ENCODE assay signal across 12 mouse cellular contexts in the genomic region with DNA sequence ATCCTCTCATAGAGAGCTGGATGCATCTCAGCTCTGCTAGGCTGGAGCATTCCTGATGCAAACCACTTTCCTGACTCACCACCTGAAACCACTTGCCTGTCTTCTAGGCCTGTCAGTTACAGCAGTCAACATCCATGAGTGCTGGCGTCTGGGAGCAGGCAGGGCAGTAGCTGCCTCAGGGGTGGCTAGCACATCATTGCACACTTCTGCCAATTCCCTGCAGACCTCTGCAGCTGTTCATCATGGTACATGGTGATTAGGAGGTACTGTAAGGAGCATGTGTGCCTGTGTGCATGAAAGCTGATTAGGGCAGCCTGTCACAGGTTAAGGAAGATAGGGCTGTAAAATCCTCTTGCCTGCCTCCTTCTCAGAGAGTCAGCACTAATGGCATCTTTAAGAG.
DNase-seq lines count a peak whose midpoint lies in the region; ATAC-seq and TF ChIP-seq lines count a peak whose summit lies in the region.
"Had no signal": no experiment of that assay in that cellular context is flagged by ENCODE, and none has a peak within 500 bp of the region (broad histone marks: within the 10 kb centered on the region; RNA-seq: fewer than 3 reads in every experiment).

No protein-coding gene starts in this region.

- peaks cover 5 to 14% of the 10 kb centered on the region in 2 experiments for H3K36me3 ChIP-seq in MEL (ENCODE audit: control insufficient read depth in 1 of 2, insufficient read depth in 2 of 2, low read length in 2 of 2)
- no peaks in the 10 kb centered on the region for H3K36me3 ChIP-seq in hindbrain, postnatal 0 days (ENCODE audit: insufficient read depth, low read length)
- no peaks in the 10 kb centered on the region for H3K36me3 ChIP-seq in midbrain, embryonic 12.5 days

- no peak for TF ChIP-seq CTCF in MEL (IDR thresholded peaks at IDR 0.05 in 2 of 3, conservative IDR thresholded peaks at IDR 0.05 in 1 of 3; ENCODE audit: control insufficient read depth in 1 of 3, insufficient read depth in 1 of 3, low read depth in 2 of 3, low read length in 3 of 3, poor library complexity in 1 of 3, severe bottlenecking in 1 of 3)
- no peak for TF ChIP-seq CTCF in hindbrain, postnatal 0 days (IDR thresholded peaks at IDR 0.05; ENCODE audit: low read depth)

- H3K9me3 ChIP-seq in MEL (replicated peaks; ENCODE audit: insufficient read depth, low read length), result no peaks in the 10 kb centered on the region
- no peaks in the 10 kb centered on the region for H3K9me3 ChIP-seq in hindbrain, postnatal 0 days (ENCODE audit: low read length)
- H3K9me3 ChIP-seq in midbrain, embryonic 12.5 days, result no peaks in the 10 kb centered on the region
- H3K9me3 ChIP-seq: limb, embryonic 13.5 days had no signal

- H3K4me1 ChIP-seq in MEL (ENCODE audit: control insufficient read depth in 1 of 2, insufficient read depth in 2 of 2, low read length in 2 of 2), result 0 out of 4 replicates have a peak, but pooled peaks cover 0 to 4% of the 10 kb centered on the region in 2 experiments
- H3K4me1 ChIP-seq in hindbrain, postnatal 0 days (ENCODE audit: insufficient read depth, low read length), result peaks cover 10% of the 10 kb centered on the region; the same call in 1 of the 2 replicates
- H3K4me1 ChIP-seq in midbrain, embryonic 12.5 days, result peaks cover 39% of the 10 kb centered on the region

- no peaks in the 10 kb centered on the region for H3K79me2 ChIP-seq in MEL (ENCODE audit: control insufficient read depth, insufficient read depth, low read length, poor library complexity)

- H3K27ac ChIP-seq in MEL (ENCODE audit: control insufficient read depth, low read depth, low read length), result no peak overlapping the region
- H3K27ac ChIP-seq in hindbrain, postnatal 0 days, result no peak overlapping the region
- H3K27ac ChIP-seq in midbrain, embryonic 12.5 days (replicated peaks), result peak overlapping the region; percentile 52
- H3K27ac ChIP-seq: limb, embryonic 13.5 days had no signal

- TF ChIP-seq EP300 in MEL (IDR thresholded peaks at IDR 0.05; ENCODE audit: low read depth in 1 of 2, low read length in 2 of 2), result no peak

- DNase-seq in MEL (ENCODE audit: low read depth, low spot score), result no peak
- peak; percentile 65 for DNase-seq in c-Kit-positive CD71-positive TER-119-positive erythroid progenitor cells, embryonic 14.5 days (ENCODE audit: low spot score)
- DNase-seq in hindbrain, postnatal 0 days (ENCODE audit: low spot score), result no peak
- no peak for DNase-seq in layer of hippocampus, postnatal 10 days (ENCODE audit: low spot score in 2 of 2)
- DNase-seq in embryo, embryonic 9.5 days (ENCODE audit: extremely low spot score), result no peak
- DNase-seq in gastrocnemius, postnatal 10 days, result no peak
- DNase-seq in heart, postnatal 25 days (ENCODE audit: low spot score), result no peak
- DNase-seq: adrenal gland, postnatal 14 days; embryo, embryonic 11 days; kidney, postnatal 14 days had no signal

- no peaks in the 10 kb centered on the region for H3K27me3 ChIP-seq in MEL (ENCODE audit: control insufficient read depth in 1 of 2, insufficient read depth in 2 of 2, low read length in 2 of 2)
- no peaks in the 10 kb centered on the region for H3K27me3 ChIP-seq in hindbrain, postnatal 0 days (ENCODE audit: insufficient read depth, low read length)
- no peaks in the 10 kb centered on the region for H3K27me3 ChIP-seq in midbrain, embryonic 12.5 days
- H3K27me3 ChIP-seq: limb, embryonic 13.5 days had no signal

- TF ChIP-seq POLR2A in MEL (IDR thresholded peaks at IDR 0.05; ENCODE audit: control insufficient read depth in 1 of 2, insufficient read depth in 1 of 2, low read depth in 1 of 2, low read length in 2 of 2, poor library complexity in 1 of 2), result no peak

- 47% methylated on average over 1 of the region's 1 CpGs for WGBS in hindbrain, postnatal 0 days
- WGBS in midbrain, embryonic 12.5 days, result 53% methylated on average over 1 of the region's 1 CpGs

- intact Hi-C loops in heart, postnatal 25 days (cut with DNase I), result no loop called here

- no peak overlapping the region for H3K4me3 ChIP-seq in MEL (ENCODE audit: control insufficient read depth in 1 of 2, insufficient read depth in 1 of 2, low read depth in 2 of 2, low read length in 2 of 2)
- no peak overlapping the region for H3K4me3 ChIP-seq in hindbrain, postnatal 0 days (ENCODE audit: low read length)
- no peak overlapping the region for H3K4me3 ChIP-seq in midbrain, embryonic 12.5 days
- H3K4me3 ChIP-seq: limb, embryonic 13.5 days had no signal

- TF ChIP-seq RAD21 in MEL (IDR thresholded peaks at IDR 0.05; ENCODE audit: low read depth, low read length), result no peak

- no peak overlapping the region for H3K4me2 ChIP-seq in hindbrain, postnatal 0 days (ENCODE audit: low read depth, low read length)
- H3K4me2 ChIP-seq in midbrain, embryonic 12.5 days (replicated peaks), result no peak overlapping the region
- H3K4me2 ChIP-seq: limb, embryonic 13.5 days had no signal

- no peak overlapping the region for H3K9ac ChIP-seq in MEL (ENCODE audit: control insufficient read depth, low read depth, low read length, poor library complexity, severe bottlenecking)
- no peak overlapping the region for H3K9ac ChIP-seq in hindbrain, postnatal 0 days (replicated peaks; ENCODE audit: low read length)
- H3K9ac ChIP-seq in midbrain, embryonic 12.5 days (replicated peaks), result no peak overlapping the region
- H3K9ac ChIP-seq: limb, embryonic 13.5 days had no signal

- peak; percentile 40; the same call in 1 of the 2 replicates for ATAC-seq in hindbrain, postnatal 0 days
- peak; percentile 61 for ATAC-seq in midbrain, embryonic 12.5 days (ENCODE audit: low FRiP score, low read depth)

TF ChIP-seq in MEL, 35 proteins besides CTCF, POLR2A, EP300 and RAD21:
- TF ChIP-seq TAL1 (IDR thresholded peaks at IDR 0.05; ENCODE audit: low read length), result peak; percentile 27; the same call in 1 of the 2 replicates
- TF ChIP-seq NELFE (IDR thresholded peaks at IDR 0.05; ENCODE audit: low read depth, low read length), result no peak
